Mouse (Mus musculus) A20 (cell line): ENCODE results near the gene Zp1.
A peak's percentile ranks its signal among the peaks of the same experiment; 100 is the strongest.

Experiments used
- DNase-seq: peaks from one replicate; pipeline ENCODE4 v3.0.0-alpha.2; 2011; ENCODE audit warnings: low read depth, low spot score

Gene Zp1

DNA sequence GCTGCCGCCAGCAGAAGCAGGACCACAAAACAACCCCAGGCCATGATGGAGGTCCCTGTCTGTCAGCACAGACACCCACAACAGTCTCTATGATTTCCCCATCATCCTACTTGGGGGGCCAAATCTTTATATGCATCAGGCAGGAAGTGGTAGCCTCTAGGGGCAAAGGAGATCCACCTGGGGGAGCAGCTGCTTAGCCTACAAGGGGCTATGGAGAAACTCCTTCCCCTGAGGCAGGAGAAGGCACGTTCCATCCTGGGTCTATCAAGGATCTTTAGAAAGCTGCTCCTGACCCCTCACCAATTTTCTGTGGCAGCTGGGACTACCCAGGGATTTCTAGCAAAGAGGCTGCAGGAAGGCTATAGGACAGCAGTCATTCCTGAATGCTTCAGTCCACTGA lies at the start of gene Zp1:
Zp1 (minus strand) TSS at position 101 of the 400 bp plus-strand sequence.
- no peak for DNase-seq

DNA sequence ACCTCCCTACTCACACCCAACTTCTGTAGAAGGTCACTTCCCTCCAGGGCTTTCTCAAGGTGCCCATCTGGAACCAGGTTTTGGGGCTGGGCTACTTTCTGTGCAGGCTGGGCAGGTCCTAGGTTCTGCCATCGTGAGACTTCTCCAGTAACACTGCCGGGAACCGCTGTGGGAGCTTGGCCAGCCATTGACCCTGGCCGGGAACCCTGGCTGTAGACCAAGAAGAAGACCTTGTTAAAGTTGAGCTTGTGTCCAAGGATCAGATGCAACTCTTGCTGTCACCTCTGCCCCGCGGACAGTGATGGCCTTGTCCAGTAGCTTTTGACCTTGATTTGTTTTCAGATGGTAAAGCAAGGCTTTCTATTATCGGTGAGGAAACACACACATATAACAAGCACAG lies 48.1 kb upstream of the Zp1 start:
- no peak for DNase-seq

DNA sequence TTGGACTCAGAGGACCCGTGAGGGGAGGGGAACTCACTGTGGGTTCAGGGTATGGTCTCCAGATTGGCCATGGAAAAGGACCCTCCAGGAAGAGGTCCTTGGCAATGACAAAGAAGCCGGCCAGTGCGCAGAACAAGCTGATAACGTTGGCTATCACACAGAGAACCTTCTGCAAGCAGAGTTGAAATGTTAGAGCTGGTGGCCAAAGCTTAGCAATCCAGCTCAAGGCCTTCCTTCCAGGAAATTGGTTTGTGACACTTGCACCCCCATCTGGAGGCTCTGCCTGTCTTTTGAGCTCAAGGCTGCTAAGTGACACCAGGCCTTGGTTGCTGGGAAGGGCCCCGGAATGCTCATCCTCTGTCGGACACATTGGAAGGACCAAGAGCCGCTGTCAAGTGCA lies 45.3 kb upstream of the Zp1 start:
- no peak for DNase-seq

DNA sequence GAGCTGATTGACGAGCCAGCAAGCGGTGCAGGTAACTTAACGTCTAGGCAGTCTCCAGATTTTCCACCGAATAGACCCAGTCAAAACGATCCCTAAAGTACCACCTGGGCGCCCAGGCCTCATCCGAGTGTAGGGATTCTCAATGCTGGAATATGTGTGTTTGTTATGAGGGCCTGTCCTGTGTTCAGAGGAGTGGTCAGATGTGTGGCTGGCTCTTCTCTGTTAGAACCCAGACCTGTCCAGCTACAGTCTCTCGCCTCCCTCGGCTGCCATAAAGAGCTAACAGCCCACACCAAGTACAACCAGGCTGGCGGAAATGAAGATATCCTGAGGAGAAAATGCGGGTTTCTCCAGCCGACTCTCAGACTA lies 39.5 kb upstream of the Zp1 start:
- no peak for DNase-seq

DNA sequence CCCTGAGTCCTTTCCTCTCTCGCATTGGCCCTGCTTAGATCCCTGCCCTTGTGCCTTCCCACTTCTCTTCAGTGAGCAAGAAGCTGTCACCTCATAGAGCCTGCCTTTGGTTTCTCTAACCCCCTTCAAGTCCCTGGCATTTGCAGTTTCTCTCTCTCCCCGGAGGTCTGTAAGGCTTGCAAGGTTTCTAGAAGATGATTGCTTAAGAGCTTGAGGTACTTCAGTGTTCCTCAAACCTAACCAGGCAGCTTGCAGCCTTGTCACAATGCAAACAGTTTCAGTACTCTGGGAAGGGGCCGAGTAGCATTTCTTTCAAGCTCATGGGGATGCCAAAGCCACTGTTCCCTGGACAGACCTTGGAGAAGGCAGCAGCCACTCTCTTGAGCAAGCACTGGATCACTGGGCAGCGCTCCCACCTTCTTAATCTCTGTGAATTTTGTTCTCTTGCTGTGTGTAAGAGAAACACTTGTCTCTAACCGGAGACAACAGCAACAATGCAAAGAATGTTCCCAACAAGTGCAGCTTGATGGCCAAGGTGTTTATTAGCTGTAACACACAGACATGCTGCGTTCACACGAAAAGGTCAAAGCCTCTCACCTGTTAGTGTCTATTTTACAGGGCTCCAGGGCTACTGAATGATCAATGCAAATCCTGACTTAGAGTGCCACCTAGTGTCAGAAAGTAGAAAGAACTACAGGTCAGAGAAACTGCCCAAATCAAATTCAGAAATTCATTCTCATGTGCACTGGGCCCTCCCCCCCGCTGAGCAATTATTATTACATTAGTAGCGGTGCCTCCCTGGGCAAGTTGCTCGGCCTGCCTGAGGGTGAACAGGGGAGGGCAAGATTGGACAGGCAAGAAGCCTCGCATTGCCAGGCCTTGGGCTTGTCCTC lies 38.9 kb upstream of the Zp1 start:
- DNase-seq = peak; percentile 75

DNA sequence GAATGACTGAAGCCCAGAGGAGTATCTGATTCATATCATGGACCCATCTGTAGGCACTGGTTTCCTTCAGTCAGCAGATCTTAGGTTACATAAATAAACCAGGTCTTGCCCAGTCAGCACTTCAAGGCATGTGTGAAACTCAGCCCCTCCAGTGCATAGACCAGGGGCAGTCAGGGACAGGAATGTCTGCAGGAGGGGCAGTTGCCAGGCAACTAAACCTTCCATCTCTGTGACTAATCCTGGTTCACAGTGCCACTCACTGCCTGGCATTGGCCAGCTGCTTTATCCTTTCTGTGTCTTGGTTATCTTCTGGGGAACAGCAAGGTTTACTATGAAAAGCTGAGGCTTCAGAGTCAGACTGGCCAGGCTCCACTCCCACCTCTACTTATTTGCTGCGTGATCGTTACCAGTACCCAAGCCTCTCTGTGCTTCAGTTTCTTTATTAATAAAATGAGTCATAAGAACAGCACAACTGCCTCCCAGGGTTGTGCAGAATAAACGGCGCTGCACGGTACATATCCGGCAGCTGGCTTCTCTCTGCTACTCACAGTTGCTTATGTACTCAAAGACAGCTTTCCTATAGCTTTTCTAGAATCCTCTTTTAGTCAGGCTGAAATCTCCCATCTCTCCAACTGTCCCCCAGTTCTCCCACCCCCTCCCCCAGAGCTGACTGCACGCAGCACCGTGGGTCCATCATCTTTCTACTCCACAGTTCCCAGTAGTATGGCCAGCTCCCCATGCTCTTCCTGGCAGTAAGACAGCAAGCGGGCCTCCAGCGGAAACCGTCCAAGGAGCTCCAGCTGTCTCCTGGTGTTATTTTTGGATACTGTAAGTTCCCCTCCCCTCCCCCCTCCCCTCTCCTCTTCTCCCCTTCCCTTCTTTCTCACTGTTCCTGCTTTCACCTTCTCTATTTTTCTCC lies 31.8 kb upstream of the Zp1 start:
- no peak for DNase-seq

DNA sequence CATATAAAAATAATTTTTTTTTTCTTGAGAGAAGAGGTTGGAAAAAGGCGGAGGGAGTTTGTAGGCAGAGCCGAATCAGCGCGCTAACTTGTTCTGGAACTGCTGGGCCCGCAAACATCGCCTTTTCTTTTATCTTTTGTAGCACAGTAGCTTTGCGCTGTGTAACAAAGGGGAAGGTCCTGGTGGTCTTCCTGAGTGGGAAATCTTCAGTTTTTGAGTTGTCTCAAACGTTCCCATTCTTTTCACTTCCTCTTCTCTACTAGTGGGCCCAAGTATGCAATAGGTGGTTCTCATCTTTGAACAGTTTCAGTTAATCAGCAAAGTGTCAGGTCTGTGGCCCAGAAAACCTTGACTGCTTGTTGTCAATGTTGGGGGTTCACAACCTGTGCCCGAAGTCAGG lies 29.1 kb upstream of the Zp1 start:
- no peak for DNase-seq

DNA sequence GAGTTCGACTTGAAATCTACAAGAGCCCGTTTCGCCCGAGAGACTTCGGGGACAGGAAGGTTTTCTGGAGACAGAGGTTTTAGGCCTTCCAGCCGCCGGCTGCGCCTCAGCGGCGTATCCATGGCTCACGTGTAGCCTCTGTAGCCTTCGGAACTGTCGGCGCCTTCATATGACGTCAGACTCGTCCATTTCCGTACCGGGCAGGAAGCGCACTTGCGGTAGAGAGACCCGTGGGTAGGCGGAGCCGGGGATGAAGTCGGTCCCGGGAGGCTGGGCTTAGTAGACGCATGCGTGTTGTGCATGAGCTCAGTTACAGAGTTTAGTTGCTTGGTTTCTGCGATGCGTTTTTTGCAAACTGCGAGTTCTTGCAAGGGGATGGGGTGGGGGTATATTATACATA lies 28.7 kb upstream of the Zp1 start, which contains the start of gene Ccdc86:
Ccdc86 (minus strand) TSS at position 155 of the 400 bp plus-strand sequence.
- DNase-seq = peak; percentile 98

DNA sequence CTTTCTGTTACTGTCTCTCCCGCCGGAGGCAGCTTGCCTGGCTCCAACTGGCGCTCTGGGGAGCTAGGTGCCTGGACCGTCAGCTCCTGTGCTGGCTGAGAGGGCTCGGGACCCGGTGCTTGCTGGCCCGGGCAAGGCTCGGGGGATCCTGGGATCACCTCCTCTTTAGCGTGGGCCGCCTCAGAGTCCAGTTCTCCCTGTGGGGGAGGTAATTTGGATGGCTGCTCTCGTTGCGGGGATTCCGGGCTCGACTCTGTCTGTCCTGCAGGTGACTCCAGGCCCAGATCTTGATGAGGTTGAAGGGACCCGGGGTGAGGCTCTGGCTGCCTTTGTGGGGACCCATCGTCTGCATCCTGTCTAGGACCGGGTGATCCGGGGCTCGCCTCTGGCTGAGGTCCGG lies 28.0 kb upstream of the Zp1 start:
- peak; percentile 23 for DNase-seq

DNA sequence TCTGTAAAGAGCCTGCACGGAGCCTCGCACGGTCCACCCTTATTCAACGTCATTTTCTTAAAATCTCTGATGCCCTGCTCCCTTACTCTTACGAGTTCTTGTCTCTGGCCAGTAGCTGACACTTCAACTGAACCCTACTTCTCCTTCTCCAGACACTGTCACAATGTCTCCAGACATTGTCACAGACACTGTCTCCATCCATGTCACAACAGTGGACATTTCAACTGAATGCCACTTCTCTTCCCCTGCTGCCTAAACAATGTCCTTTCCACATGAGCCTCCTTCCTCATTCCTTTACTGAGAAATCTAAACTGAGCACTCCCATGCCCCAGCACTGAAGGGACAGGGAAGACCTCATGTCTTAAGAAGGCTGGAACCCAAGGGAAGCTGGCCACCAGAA lies 26.8 kb upstream of the Zp1 start:
- DNase-seq = no peak

DNA sequence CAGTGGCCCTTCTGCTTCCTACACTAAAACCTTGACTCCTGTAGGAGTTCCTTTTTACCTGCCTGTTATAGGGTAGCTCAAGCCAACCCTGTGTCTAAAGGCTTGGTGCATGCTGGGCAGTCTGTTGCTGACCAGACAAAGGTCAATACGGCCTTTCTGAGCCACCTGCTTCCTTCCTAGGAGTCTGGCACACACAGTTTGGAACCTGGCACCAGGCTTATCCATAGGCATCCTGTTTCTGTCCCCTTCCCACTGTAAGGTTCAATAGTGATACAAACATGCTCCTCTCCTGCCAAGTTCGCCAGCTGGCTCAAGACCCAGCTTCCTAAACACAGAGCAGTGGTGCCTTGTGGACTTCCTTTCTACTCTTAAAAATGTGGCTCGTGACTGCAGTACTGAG lies 26.1 kb upstream of the Zp1 start:
- DNase-seq = no peak

DNA sequence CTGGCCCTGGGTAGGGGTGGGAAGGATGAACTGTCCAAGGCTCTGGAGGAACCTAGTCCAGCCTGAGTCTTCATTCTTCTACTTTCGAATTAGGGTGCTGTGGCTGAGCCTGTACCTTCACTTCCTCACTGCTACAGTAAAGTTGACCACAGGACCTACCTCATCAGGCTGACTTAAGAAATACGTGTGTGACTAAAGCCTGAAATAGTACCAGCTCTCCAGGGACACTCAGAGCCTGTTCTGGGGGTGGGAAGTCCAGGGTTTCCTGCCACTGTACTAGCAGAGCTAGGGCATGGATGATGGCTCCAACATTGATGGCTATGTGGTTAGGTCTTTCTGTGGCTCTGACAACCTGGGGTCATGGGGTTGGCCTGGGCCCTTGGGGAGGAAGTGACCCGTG lies 23.5 kb upstream of the Zp1 start:
- peak; percentile 31 for DNase-seq

DNA sequence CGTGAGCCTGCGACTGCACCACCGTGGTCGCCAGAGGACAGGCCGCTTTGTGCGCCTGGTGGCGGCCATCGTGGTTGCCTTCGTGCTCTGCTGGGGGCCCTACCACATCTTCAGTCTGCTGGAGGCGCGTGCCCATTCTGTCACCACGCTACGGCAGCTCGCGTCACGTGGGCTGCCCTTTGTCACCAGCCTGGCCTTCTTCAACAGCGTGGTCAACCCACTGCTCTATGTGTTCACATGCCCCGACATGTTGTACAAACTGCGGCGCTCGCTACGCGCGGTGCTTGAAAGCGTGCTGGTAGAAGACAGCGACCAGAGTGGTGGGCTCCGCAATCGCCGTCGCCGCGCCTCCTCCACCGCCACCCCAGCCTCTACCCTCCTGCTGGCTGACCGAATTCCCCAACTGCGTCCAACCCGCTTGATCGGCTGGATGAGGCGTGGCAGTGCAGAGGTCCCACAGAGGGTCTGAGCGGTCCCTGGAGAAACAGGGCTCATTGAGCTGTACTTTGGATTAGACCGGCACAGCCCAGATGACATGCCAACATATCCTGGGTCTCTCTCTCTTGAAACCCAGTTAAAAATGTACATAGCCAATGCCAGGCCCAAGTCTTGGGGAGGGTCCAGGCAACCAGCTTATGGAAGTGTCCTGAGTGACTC lies 20.5 kb upstream of the Zp1 start:
- no peak for DNase-seq

DNA sequence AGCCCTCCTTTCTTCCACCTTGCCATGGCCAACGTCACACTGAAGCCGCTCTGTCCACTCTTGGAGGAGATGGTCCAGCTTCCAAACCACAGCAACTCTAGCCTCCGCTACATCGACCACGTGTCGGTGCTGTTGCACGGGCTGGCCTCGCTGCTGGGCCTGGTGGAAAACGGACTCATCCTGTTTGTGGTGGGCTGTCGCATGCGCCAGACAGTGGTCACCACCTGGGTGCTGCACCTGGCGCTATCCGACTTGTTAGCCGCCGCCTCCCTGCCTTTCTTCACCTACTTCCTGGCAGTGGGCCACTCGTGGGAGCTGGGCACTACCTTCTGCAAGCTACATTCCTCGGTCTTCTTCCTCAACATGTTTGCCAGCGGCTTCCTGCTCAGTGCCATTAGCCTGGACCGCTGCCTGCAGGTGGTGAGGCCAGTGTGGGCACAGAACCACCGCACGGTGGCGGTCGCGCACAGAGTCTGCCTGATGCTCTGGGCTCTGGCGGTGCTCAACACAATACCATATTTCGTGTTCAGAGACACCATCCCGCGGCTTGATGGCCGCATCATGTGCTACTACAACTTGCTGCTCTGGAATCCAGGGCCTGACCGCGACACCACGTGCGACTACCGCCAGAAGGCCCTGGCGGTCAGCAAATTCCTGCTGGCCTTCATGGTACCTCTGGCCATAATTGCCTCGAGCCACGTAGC lies 19.8 kb upstream of the Zp1 start:
- DNase-seq = no peak

DNA sequence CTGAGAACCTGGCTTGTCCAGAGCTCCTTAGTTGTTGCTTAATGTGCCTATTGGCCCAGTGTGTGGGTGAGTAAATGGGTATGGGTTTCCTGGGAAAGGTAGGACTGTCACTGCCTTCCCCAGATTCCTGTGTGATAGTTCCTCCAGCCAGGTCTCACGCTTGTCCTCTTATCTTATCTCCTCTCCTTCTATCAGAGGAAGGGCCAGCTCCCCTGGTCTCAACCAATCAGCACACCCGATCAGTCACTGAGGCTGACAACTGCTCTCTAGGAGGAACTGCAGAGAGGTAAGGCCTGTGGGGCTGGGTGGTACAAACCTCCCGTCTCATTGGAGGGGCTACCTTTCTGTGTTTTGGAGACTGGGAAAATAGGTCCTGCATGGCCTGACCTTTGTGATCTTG lies 18.3 kb upstream of the Zp1 start:
- DNase-seq = no peak

DNA sequence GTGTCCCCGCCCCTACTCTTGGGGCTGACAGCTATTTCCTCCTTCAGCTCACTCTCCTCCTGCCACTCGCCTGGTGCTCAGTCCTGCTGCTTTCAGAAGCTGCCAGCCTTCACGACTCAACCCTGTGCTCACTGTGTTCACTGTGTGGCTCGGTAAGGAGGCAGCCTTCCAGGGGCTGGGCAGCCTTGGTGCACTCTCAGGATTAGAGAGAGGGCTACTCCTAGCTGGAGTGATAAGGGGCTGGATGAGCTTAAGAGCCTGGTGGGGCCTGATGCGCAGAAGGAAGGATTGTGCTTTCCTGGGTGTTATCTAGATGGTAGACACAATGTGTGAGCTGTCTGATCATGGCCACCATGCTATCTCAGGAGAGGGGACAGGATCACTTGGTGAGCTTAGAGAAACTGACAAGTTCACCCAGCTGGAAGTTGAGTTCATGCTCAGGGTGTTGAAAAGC lies 16.7 kb upstream of the Zp1 start, which contains the start of gene Ptgdr2:
Ptgdr2 (plus strand) TSS at position 51 of the 454 bp plus-strand sequence.
- DNase-seq = no peak

DNA sequence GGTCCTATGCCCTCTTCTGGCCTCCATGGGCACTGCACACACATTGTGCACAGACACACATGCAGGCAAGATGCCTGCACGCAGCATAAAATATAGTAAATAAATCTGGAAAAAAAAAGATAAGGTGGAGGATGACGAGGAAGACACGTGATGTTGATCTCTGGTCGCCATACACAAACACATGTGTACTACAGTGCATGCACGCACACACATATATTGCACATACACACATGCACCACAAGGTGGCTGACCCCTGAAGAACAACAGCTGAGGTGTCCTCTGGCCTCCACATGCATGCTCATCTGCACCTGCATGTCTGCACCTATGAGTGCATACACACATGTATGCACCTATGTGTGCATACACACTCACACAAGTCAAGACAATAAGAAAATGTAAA lies 15.6 kb upstream of the Zp1 start:
- peak; percentile 54 for DNase-seq

DNA sequence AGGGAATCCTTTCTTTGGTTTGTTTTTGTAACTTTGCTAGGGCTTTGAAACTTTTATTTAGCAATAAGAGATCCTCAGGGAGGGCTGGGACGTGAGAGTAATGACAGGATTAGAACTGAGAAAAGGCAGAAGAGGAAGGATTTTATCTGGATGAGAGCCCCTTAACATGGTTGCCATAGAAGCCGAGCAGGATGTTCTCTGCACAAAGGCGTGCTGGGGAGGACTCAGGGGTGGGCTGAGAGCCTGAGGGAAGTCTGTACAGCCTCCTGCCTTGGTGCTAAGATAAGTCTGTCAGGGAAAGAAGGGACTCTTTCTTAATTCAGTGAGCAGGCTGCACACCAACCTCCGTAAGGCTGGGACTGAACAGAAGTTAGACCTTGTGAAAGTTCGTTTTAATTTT lies 14.6 kb upstream of the Zp1 start:
- no peak for DNase-seq

DNA sequence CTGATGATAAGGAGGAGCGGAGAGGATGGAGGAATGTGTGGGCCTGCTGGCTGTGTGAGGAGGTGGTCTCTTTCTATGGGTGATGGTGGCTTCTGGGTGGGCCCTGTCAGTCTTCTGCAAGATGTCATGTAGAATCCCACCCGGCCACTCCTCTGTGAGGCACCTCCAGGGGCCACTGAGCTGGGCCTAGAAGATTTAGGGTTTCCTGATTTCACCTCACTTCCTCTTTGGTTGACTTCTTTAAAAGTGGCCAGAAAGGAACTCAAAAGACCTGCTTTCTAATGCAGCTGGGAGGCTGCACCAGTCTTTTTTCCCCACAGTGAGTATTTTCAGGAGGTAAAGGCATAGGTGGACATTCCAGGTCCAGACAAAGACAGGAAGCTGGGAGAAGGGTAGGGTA lies 10.2 kb upstream of the Zp1 start:
- DNase-seq = peak; percentile 29

DNA sequence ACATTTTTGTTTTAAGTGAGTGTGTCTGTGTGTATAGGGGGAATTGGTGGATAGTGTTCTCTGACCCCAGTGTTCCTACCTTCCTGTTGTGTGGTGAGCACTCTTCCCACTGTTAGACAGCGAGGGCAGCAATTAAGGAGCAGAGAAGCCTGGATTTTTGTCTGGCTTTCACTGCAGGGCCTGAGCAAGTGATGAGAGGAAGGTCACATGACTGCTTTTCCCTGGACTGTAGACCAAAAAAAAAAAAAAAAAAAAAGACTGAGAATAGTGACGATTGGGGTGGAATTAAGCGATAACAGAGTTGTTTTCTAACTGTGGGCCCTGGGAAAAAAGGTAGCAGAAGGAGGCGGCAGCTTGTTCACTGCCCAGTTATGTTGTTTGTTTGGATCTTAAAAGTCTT lies 6.2 kb upstream of the Zp1 start:
- DNase-seq = no peak

DNA sequence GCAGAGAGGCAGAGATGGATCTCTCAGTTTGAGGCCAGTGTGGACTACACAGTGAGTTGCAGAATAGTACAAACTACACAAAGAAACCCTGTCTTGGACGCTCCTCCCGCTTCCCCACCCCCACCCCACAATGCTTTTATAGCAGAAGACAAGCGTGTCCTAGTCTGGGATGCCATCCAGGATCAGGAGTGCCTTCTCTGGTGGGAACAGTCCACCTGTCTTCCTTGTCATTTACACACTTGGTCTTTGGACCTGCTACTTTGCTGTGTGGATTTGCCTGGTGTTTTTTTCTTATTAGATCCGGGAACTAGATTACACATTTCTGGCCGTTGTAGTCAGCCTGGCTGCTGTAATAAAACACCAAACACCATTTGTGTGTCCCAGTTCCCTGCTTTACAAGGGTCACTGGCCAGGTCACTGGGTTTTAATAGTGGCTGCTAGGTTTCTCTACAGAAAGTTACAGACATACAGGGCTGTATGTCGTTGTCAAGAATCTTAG lies 5.7 kb upstream of the Zp1 start:
- DNase-seq = no peak
